Mouse (Mus musculus) MEL (cell line): ENCODE measurements around the gene 4931414P19Rik.

Experiments used
- CTCF ChIP-seq, 3 experiments: IDR thresholded peaks in 2 of 3; conservative IDR thresholded peaks in 1 of 3; 2 replicates each; pipeline ENCODE4 v1.5.1; 2011 to 2012; ENCODE audit warnings: low read length in 3 of 3, low read depth in 2 of 3, mild to moderate bottlenecking in 2 of 3, improper control_type of control experiment in 1 of 3, inconsistent platforms in 1 of 3, mixed read lengths in 1 of 3, moderate library complexity in 1 of 3; ENCODE audit not compliant: control insufficient read depth in 1 of 3, insufficient read depth in 1 of 3, poor library complexity in 1 of 3, severe bottlenecking in 1 of 3
- ELF1 ChIP-seq: IDR thresholded peaks from 2 replicates; pipeline ENCODE4 v1.6.1; 2014; ENCODE audit warnings: low read depth, mild to moderate bottlenecking, inconsistent platforms, low read length, improper control_type of control experiment, moderate library complexity
- EP300 ChIP-seq, 2 experiments: IDR thresholded peaks; 2 replicates each; pipeline ENCODE4 v1.6.1; 2011; ENCODE audit warnings: improper control_type of control experiment in 2 of 2, low read length in 2 of 2, low read depth in 1 of 2, mild to moderate bottlenecking in 1 of 2
- KAT2A ChIP-seq: conservative IDR thresholded peaks from 2 replicates; pipeline ENCODE4 v1.6.1; 2012; ENCODE audit warnings: low read depth, low read length, improper control_type of control experiment, inconsistent platforms
- MAFK ChIP-seq: IDR thresholded peaks from 2 replicates; pipeline ENCODE4 v1.6.1; 2011; ENCODE audit warnings: low read depth, mild to moderate bottlenecking, low read length, improper control_type of control experiment, borderline replicate concordance
- MAX ChIP-seq: IDR thresholded peaks from 2 replicates; pipeline ENCODE4 v1.6.1; 2011; ENCODE audit warnings: low read length, improper control_type of control experiment
- MYB ChIP-seq: IDR thresholded peaks from 2 replicates; pipeline ENCODE4 v1.6.1; 2011; ENCODE audit warnings: mild to moderate bottlenecking, low read depth, low read length, improper control_type of control experiment
- POLR2A ChIP-seq, 2 experiments: IDR thresholded peaks; 2 replicates each; pipeline ENCODE4 v1.6.1; 2011 to 2012; ENCODE audit warnings: low read length in 2 of 2, mild to moderate bottlenecking in 2 of 2, control low read depth in 1 of 2, improper control_type of control experiment in 1 of 2, low read depth in 1 of 2, moderate library complexity in 1 of 2; ENCODE audit not compliant: control insufficient read depth in 1 of 2, insufficient read depth in 1 of 2, poor library complexity in 1 of 2
- POLR2AphosphoS2 ChIP-seq: IDR thresholded peaks from 2 replicates; pipeline ENCODE4 v1.6.1; 2011; ENCODE audit warnings: low read length, improper control_type of control experiment
- TAL1 ChIP-seq: IDR thresholded peaks from 2 replicates; pipeline ENCODE4 v1.6.1; 2012; ENCODE audit warnings: mild to moderate bottlenecking, inconsistent platforms, low read length, moderate library complexity, mixed read lengths
- TBP ChIP-seq: IDR thresholded peaks from 2 replicates; pipeline ENCODE4 v1.8.0; 2011; ENCODE audit warnings: low read depth, low read length, improper control_type of control experiment
- ZC3H11A ChIP-seq: IDR thresholded peaks from 2 replicates; pipeline ENCODE4 v1.6.1; 2012; ENCODE audit warnings: low read depth, mild to moderate bottlenecking, inconsistent platforms, low read length, improper control_type of control experiment
- ZMIZ1 ChIP-seq: IDR thresholded peaks from 2 replicates; pipeline ENCODE4 v1.6.1; 2012; ENCODE audit warnings: low read depth, mild to moderate bottlenecking, inconsistent platforms, low read length, improper control_type of control experiment, moderate library complexity

DNA sequence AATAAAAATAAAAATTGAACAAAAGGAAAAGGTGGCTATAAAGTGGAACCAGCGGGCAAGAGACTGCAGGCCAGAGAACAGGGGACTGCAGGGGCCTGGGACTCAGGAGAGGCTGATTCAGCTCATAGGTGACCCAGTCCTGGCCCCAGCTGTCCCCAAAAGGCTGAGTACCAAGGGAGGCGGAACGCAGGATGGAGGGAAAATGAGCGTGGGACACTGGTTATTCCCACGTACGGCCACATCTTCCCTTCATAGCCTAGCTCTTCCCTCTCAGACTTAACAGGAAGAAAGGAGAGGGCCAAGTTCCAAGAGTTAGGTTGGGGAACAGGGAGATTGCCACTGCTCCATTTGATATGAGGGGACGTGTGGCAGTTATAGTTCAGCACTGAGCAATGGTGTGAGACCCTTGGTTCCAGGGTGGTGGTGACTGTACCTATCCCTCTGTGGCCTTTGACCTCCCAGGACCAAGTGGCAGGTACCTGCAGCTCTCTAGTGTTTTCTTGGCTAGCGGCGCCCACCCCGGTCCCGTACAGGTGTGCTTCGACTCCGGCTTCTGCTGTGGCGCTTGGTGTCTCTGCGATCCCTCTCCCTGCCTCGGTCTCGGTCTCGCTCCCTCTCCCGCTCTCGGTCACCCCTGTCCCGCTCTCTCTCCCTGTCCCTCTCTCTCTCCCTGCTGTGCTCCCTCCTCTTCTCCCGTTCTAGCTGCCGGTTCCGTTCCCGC is 36.6 kb upstream of the 4931414P19Rik start:
- no peak for TF ChIP-seq CTCF (IDR thresholded peaks at IDR 0.05 in 2 of 3, conservative IDR thresholded peaks at IDR 0.05 in 1 of 3; ENCODE audit: control insufficient read depth in 1 of 3, insufficient read depth in 1 of 3, low read depth in 2 of 3, low read length in 3 of 3, poor library complexity in 1 of 3, severe bottlenecking in 1 of 3)
- no peak for TF ChIP-seq ZMIZ1
- TF ChIP-seq POLR2A (IDR thresholded peaks at IDR 0.05; ENCODE audit: control insufficient read depth in 1 of 2, insufficient read depth in 1 of 2, low read depth in 1 of 2, low read length in 2 of 2, poor library complexity in 1 of 2): no peak
- TF ChIP-seq TAL1: no peak
- no peak for TF ChIP-seq TBP
- no peak for TF ChIP-seq ELF1
- TF ChIP-seq KAT2A: no peak
- TF ChIP-seq EP300 (IDR thresholded peaks at IDR 0.05; ENCODE audit: low read depth in 1 of 2, low read length in 2 of 2): no peak
- TF ChIP-seq POLR2AphosphoS2: no peak; the same call in 1 of the 2 replicates
- TF ChIP-seq ZC3H11A: no peak
- TF ChIP-seq MAFK: no peak
- TF ChIP-seq MYB: no peak
- no peak for TF ChIP-seq MAX
